Mouse (Mus musculus): ENCODE data around the gene Cyp2c40.
"Not testable (repeated sequence)": the region's sequence is repeated elsewhere in the genome, so short reads cannot be mapped to it uniquely, and the experiment has no call there.

The Cyp2c40 gene

DNA sequence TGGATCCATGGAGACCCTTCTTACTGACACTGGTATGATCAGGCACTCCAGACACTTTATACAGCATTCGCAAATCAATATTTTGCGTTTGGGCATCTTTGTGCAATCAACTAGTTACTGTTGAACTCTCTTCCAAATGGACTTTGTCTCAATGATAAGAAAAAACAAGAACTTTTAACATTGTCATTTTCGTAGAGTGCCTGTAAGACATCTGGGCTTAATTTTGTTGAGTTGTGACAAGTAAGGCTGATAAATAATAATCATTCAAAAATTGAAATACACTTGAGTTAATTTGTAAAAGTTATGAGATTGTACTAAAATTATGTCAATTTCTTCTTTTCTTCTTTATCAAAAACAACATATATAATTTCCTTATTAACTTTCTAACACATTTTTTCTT is at the start of gene Cyp2c40:
Cyp2c40 (minus strand) TSS at position 101 of the 400 bp plus-strand sequence.
- not testable (repeated sequence) for DNase-seq (ENCODE audit: low spot score in 2 of 2)

DNA sequence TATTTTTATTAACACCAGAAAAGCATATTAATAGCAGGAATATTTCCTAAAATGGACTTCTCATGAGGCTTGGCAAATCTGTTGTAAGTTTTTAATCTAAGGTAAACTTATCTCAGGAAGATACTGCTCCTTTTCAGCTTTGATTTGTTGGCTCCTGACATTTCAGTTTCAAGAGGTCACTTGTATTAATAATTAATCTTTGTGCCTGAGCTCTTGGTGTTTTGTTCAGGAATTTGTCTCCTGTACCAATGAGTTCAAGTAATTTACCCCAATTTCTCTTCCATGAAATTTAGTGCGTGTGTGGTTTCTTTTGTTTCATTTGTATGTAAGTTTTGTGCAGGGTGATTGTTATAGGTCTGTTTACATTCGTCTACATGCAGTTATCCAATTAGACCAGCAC is 8.3 kb upstream of the Cyp2c40 start:
- not testable (repeated sequence) for DNase-seq (ENCODE audit: low spot score in 2 of 2)

DNA sequence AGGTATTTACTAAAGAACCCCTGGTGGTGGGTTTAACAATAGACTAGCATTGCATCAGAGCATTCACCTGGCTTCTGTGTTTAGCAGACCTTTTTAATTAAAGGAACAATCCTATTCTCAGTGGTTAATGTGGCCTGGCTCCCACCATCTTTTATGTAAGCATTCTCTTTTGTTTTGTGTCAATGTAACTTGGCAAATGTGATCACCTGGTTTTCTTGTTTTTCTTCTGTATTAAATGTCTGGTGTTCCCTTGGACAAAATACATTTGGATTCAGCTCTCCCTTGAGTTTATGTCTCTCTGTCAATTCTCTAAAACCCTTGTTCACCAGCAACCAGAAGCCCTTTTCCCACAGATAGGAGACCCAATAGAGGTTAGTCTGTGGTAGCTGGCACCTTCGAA is 3.8 kb upstream of the Cyp2c40 start:
- not testable (repeated sequence) for DNase-seq (ENCODE audit: low spot score in 2 of 2)

DNA sequence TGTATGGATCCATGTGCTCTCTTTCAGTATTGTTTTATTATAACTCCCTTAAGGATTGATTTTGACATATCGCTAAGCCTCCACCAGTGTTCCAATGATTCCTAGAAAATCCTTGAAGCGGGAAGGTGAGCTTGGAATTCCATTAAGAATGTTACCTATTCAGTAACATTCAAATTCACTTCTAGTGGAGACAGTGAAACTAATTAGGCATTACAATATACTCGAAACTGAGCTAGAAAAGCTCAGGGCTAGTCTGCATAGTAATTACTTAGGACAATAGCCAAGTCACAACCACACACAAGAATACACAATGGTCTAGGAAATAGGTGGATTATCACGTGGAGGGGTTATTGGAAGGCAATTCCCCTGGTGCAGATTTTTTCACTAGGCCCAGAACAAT is 3.4 kb upstream of the Cyp2c40 start:
- not testable (repeated sequence) for DNase-seq (ENCODE audit: low spot score in 2 of 2)

DNA sequence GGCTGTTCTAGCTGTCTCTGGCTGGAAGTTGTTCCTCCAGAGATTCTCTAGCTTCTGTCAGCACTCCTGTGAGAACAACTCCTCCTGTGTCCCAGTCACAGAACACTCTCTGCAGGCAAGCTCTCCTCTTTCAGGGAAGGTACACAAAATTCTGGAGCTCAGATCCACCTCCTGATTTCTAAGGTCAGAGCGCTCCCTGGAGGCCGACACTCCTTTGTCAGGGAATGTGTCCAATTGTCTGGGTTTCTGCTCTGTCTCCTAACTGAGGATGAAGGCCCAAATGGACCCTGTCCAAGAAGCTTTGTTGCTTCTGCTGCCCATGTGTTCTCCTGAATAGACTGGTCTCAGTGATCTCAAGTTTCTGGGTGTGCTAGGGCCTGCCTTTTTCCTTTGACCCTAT is 27.2 kb downstream of the Cyp2c40 start:
- DNase-seq (ENCODE audit: low spot score in 2 of 2) = not testable (repeated sequence)

DNA sequence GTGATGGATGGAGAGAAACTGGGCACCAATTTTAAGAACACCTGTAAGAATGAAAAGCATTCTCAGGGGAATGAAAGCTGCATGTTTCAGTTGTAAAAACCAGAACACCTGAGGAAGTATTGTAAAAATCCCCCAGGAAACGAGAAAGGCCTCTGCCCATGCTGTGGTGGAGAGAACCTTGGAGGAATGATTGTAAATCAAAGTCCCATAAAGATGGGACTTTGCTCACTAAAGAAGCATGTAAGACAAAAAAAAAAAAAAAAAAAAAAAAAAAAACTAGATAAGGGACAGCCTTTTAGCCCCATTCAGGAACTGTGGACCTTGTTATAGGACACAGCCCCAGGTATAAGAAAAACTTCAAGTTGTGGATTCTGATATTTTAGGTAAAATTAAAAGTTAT is 67.3 kb downstream of the Cyp2c40 start:
- no peak for DNase-seq (ENCODE audit: low spot score in 2 of 2)

DNA sequence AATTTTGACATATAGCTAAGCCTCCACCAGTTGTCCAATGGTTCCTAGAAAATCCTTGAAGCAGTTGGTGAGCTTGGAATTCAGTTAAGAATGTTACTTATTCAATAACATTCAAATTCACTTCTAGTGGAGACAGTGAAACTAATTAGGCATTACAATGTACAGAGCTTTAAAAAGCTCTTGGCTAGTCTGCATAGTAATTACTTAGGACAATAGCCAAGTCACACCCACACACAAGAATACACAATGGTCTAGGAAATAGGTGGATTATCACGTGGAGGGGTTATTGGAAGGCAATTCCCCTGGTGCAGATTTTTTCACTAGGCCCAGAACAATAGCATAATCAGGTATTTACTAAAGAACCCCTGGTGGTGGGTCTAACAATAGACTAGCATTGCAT is 68.3 kb downstream of the Cyp2c40 start:
- DNase-seq (ENCODE audit: low spot score in 2 of 2) = not testable (repeated sequence)

DNA sequence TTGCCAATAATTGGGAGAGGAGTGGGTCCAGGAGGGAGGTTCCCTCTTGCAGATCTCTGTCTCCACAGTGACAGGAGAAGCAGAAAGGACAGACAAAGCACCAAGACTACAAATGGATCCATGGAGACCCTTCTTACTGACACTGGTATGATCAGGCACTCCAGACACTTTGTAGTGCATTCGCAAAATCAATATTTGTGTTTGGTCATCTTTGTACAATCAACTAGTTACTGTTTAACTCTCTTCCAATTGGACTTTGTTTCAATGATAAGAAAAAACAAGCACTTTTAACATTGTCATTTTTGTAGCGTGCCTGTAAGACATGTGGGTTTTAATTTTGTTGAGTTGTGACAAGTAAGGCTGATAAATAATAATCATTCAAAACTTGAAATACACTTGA is 71.7 kb downstream of the Cyp2c40 start, which contains the start of gene Cyp2c68:
Cyp2c68 (minus strand) TSS at position 135 of the 400 bp plus-strand sequence.
- no peak for DNase-seq (ENCODE audit: low spot score in 2 of 2)
